Mouse (Mus musculus): ENCODE results near the gene Cacna2d2. TPM values are rescaled to one million over a fixed set of nuclear protein-coding genes. Genes with fewer than 3 reads are reported as not detected.

Cacna2d2 gene
- polyA plus RNA-seq, 1 experiment from 2014 or later, result 1.3 TPM

DNA sequence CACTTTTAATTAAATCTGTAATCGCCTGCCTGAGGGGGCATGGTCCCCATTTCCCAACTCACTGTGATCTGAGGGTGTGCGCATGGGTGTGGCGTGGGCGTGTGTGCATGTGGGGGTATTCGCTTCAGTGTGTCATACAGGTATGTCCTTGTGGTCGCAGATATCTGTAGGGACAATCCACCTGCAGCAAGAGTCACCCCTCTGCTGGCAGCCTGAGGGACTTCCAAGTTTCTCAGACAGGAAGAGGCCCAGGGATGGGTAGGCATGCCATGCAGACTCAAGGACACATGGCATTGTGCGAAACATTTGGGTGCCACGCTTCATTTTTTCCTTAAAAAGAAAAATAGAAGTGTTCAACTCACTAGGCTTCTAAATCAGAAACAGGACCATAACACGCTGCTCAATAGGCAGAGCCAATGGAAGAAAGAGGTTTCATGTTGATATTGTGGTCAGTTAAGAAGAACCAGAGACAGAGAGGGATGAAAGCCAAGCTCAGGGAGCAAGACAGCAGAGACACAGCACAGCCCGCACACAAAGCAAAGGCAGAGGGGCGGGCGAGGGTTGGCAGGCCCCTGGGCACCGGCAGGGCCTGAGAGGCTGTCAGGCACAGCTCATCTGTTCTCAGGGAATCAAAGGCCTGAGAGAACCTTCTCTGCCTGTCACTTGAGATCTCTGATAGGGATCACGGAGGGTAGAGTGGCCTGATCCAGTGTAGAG lies 111.1 kb downstream of the Cacna2d2 start:
- H3K27me3 ChIP-seq (ENCODE audit: control insufficient read depth, insufficient read depth, low read length), result no peaks in the 10 kb centered on the region
- H3K4me1 ChIP-seq (ENCODE audit: control insufficient read depth, insufficient read depth, low read length), result peaks cover 3% of the 10 kb centered on the region
- H3K36me3 ChIP-seq (ENCODE audit: control insufficient read depth, insufficient read depth, low read length), result no peaks in the 10 kb centered on the region
- H3K4me3 ChIP-seq (ENCODE audit: low read depth, low read length), result no peak overlapping the region
- peak overlapping the region; percentile 16 for H3K27ac ChIP-seq (ENCODE audit: low read depth, low read length)
- 89% methylated on average over 14 of the region's 14 CpGs for WGBS
- H3K9me3 ChIP-seq (ENCODE audit: control insufficient read depth, low read length), result no peaks in the 10 kb centered on the region
- ATAC-seq (ENCODE audit: low FRiP score), result no peak
- no peak for DNase-seq (ENCODE audit: low spot score, missing footprints)
- H3K9ac ChIP-seq (ENCODE audit: low read length), result no peak overlapping the region
- H3K4me2 ChIP-seq, result no peak overlapping the region

GRCm38 (mm10) chr9:107511436-107511835 lies 112.0 kb downstream of the Cacna2d2 start:
- DNase-seq (ENCODE audit: low spot score, missing footprints) (no peak), ATAC-seq (ENCODE audit: low FRiP score) (peak; percentile 15; the same call in 1 of the 2 replicates)
- peaks cover 3% of the 10 kb centered on the region for H3K4me1 ChIP-seq (ENCODE audit: control insufficient read depth, insufficient read depth, low read length)
- H3K27ac ChIP-seq (ENCODE audit: low read depth, low read length), result peak overlapping the region; percentile 16
- H3K27me3 ChIP-seq (ENCODE audit: control insufficient read depth, insufficient read depth, low read length), result no peaks in the 10 kb centered on the region
- H3K9me3 ChIP-seq (ENCODE audit: control insufficient read depth, low read length), result no peaks in the 10 kb centered on the region
- no peaks in the 10 kb centered on the region for H3K36me3 ChIP-seq (ENCODE audit: control insufficient read depth, insufficient read depth, low read length)
- no peak overlapping the region for H3K4me2 ChIP-seq
- H3K4me3 ChIP-seq (ENCODE audit: low read depth, low read length), result no peak overlapping the region
- no peak overlapping the region for H3K9ac ChIP-seq (ENCODE audit: low read length)
- WGBS, result 63% methylated on average over 8 of the region's 8 CpGs

DNA sequence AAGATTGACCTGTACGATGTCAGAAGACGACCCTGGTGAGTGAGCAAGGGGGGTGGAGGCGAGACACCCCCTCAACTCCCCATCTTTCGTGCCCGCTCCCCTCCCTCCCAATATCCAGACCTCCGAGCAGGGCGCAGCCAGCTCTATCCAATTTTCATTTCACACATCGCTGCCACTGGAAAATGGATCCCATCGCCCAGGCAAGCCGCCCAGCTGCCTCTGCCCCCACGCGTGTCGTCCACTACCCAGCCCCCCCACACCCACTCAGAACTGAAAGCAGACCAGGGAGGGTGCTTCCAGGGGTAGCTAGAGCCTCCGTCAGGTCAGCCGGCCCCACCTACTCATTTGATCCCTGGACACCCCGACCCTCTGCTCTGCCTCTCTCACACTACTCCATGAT lies 112.9 kb downstream of the Cacna2d2 start:
- whole genome bisulfite sequencing, result 62% methylated on average over 16 of the region's 16 CpGs
- no peak for ATAC-seq (ENCODE audit: low FRiP score)
- Histone ChIP-seq H3K4me2 (no peak overlapping the region), H3K9ac (ENCODE audit: low read length) (no peak overlapping the region), H3K27ac (ENCODE audit: low read depth, low read length) (0 out of 2 replicates have a peak overlapping the region, but pooled peaks have one; percentile 16), H3K9me3 (ENCODE audit: control insufficient read depth, low read length) (no peaks in the 10 kb centered on the region), H3K4me1 (ENCODE audit: control insufficient read depth, insufficient read depth, low read length) (peaks cover 3% of the 10 kb centered on the region), H3K4me3 (ENCODE audit: low read depth, low read length) (no peak overlapping the region), H3K27me3 (ENCODE audit: control insufficient read depth, insufficient read depth, low read length) (no peaks in the 10 kb centered on the region), H3K36me3 (ENCODE audit: control insufficient read depth, insufficient read depth, low read length) (no peaks in the 10 kb centered on the region)
- DNase-seq (ENCODE audit: low spot score, missing footprints), result no peak

GRCm38 (mm10) chr9:107514303-107514955 lies 115.0 kb downstream of the Cacna2d2 start:
- WGBS, result 26% methylated on average over 14 of the region's 14 CpGs
- no peaks in the 10 kb centered on the region for H3K27me3 ChIP-seq (ENCODE audit: control insufficient read depth, insufficient read depth, low read length)
- H3K27ac ChIP-seq (ENCODE audit: low read depth, low read length), result no peak overlapping the region
- DNase-seq (ENCODE audit: low spot score, missing footprints) (peak; percentile 98), ATAC-seq (ENCODE audit: low FRiP score) (peak; percentile 26; the same call in 1 of the 2 replicates)
- no peaks in the 10 kb centered on the region for H3K36me3 ChIP-seq (ENCODE audit: control insufficient read depth, insufficient read depth, low read length)
- no peaks in the 10 kb centered on the region for H3K9me3 ChIP-seq (ENCODE audit: control insufficient read depth, low read length)
- H3K4me3 ChIP-seq (ENCODE audit: low read depth, low read length), result no peak overlapping the region
- peaks cover 3% of the 10 kb centered on the region for H3K4me1 ChIP-seq (ENCODE audit: control insufficient read depth, insufficient read depth, low read length)
- H3K4me2 ChIP-seq, result no peak overlapping the region
- no peak overlapping the region for H3K9ac ChIP-seq (ENCODE audit: low read length)

DNA sequence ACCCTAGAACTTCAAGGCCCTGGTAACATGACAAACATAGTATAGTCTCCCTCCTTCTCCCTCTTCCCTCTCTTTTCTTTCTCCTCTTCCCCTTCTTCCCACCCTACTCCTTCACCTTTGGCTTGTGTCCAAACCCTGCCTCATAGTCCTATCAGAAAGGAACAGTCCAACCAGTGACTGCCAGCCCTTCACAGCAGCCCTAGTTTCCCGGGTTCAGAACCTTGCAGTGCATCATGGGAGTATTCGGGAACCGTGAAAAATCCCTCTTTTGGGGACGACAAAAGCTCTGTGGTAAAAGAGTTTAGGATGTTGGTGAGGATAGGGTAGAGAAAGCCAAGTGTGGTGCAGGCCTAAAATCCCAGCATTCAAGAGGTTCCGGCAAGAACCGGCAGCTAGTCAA lies 120.9 kb downstream of the Cacna2d2 start:
- H3K9ac ChIP-seq (ENCODE audit: low read length), result no peak overlapping the region
- ATAC-seq (ENCODE audit: low FRiP score), result no peak
- no peak overlapping the region for H3K27ac ChIP-seq (ENCODE audit: low read depth, low read length)

DNA sequence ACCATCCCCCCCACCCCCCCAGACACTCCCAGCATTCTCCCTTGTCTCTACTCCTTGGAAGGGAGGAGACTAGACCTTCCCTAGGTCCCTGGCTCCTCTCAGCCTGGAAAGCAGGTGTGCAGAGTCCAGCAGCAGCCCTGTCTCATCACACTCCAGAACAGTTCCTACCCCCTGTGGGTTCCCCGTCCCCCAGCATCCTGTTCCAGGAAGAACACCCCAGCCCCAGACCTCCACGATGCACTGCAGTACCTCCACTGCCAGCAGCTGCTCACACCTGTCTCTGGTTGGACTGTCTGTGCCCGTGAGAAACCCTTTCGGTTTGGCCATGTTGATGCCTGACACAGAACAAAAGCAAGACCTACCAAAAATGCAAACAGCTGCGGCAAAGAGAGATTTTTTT lies 121.8 kb downstream of the Cacna2d2 start:
- no peak overlapping the region for H3K4me2 ChIP-seq

More for the DNA sequence above, 120.9 kb downstream of the Cacna2d2 start:
- 46% methylated on average over 6 of the region's 6 CpGs for WGBS
- H3K4me2 ChIP-seq, result no peak overlapping the region
- H3K36me3 ChIP-seq (ENCODE audit: control insufficient read depth, insufficient read depth, low read length), result no peaks in the 10 kb centered on the region
- DNase-seq (ENCODE audit: low spot score, missing footprints), result no peak
- peaks cover 5% of the 10 kb centered on the region for H3K4me1 ChIP-seq (ENCODE audit: control insufficient read depth, insufficient read depth, low read length)
- 0 out of 2 replicates have a peak, but pooled peaks cover 2% of the 10 kb centered on the region for H3K27me3 ChIP-seq (ENCODE audit: control insufficient read depth, insufficient read depth, low read length)
- H3K9me3 ChIP-seq (ENCODE audit: control insufficient read depth, low read length), result no peaks in the 10 kb centered on the region
- no peak overlapping the region for H3K4me3 ChIP-seq (ENCODE audit: low read depth, low read length)

GRCm38 (mm10) chr9:107521711-107522399 lies 122.4 kb downstream of the Cacna2d2 start:
- Histone ChIP-seq H3K9me3 (ENCODE audit: control insufficient read depth, low read length) (no peaks in the 10 kb centered on the region), H3K4me2 (peak overlapping the region; percentile 16; the same call in 1 of the 2 replicates), H3K4me1 (ENCODE audit: control insufficient read depth, insufficient read depth, low read length) (peaks cover 12% of the 10 kb centered on the region), H3K9ac (ENCODE audit: low read length) (peak overlapping the region; percentile 40; the same call in 1 of the 2 replicates), H3K27ac (ENCODE audit: low read depth, low read length) (no peak overlapping the region), H3K36me3 (ENCODE audit: control insufficient read depth, insufficient read depth, low read length) (no peaks in the 10 kb centered on the region), H3K27me3 (ENCODE audit: control insufficient read depth, insufficient read depth, low read length) (peaks cover 5% of the 10 kb centered on the region; the same call in 1 of the 2 replicates), H3K4me3 (ENCODE audit: low read depth, low read length) (no peak overlapping the region)
- peak; percentile 28; the same call in 1 of the 2 replicates for ATAC-seq (ENCODE audit: low FRiP score)
- 25% methylated on average over 21 of the region's 25 CpGs for WGBS
- DNase-seq (ENCODE audit: low spot score, missing footprints), result peak; percentile 88

More for the DNA sequence above, 121.8 kb downstream of the Cacna2d2 start:
- no peak for DNase-seq (ENCODE audit: low spot score, missing footprints)
- H3K27ac ChIP-seq (ENCODE audit: low read depth, low read length), result no peak overlapping the region
- H3K4me1 ChIP-seq (ENCODE audit: control insufficient read depth, insufficient read depth, low read length), result peaks cover 5% of the 10 kb centered on the region
- H3K9me3 ChIP-seq (ENCODE audit: control insufficient read depth, low read length), result no peaks in the 10 kb centered on the region
- H3K4me3 ChIP-seq (ENCODE audit: low read depth, low read length), result no peak overlapping the region
- no peak for ATAC-seq (ENCODE audit: low FRiP score)
- peaks cover 2% of the 10 kb centered on the region; the same call in 1 of the 2 replicates for H3K27me3 ChIP-seq (ENCODE audit: control insufficient read depth, insufficient read depth, low read length)
- H3K9ac ChIP-seq (ENCODE audit: low read length), result no peak overlapping the region
- no peaks in the 10 kb centered on the region for H3K36me3 ChIP-seq (ENCODE audit: control insufficient read depth, insufficient read depth, low read length)
- 71% methylated on average over 5 of the region's 5 CpGs for WGBS

DNA sequence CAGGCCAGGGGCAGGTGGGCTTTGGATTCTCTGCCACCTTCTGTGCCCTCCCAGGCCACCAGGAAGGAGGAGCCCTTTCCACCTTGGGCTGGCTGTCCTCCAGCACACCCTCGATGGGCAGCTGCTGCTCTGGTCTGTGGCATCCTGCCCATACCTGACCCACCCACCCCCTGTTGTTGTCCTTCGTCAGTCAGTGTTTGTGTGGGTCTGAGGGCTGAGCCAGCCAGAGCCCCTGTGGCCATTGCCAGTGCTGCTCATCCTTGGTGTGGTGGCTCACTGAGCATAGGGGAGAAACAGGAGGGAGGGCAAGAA lies 122.9 kb downstream of the Cacna2d2 start:
- Histone ChIP-seq H3K9ac (ENCODE audit: low read length) (peak overlapping the region; percentile 40; the same call in 1 of the 2 replicates), H3K4me1 (ENCODE audit: control insufficient read depth, insufficient read depth, low read length) (peaks cover 17% of the 10 kb centered on the region), H3K4me2 (peak overlapping the region; percentile 16; the same call in 1 of the 2 replicates), H3K27ac (ENCODE audit: low read depth, low read length) (no peak overlapping the region), H3K4me3 (ENCODE audit: low read depth, low read length) (no peak overlapping the region), H3K27me3 (ENCODE audit: control insufficient read depth, insufficient read depth, low read length) (peaks cover 10% of the 10 kb centered on the region), H3K36me3 (ENCODE audit: control insufficient read depth, insufficient read depth, low read length) (no peaks in the 10 kb centered on the region), H3K9me3 (ENCODE audit: control insufficient read depth, low read length) (no peaks in the 10 kb centered on the region)
- 38% methylated on average over 2 of the region's 2 CpGs for WGBS
- 0 out of 2 replicates have a peak, but pooled peaks have one; percentile 12 for ATAC-seq (ENCODE audit: low FRiP score)
- no peak for DNase-seq (ENCODE audit: low spot score, missing footprints)

Data from midbrain, embryonic 11.5 days (tissue).